Mouse (Mus musculus) yolk sac, embryonic 10.5 days (tissue): Measurements from ENCODE around the gene Morn3.

Experiments used
- DNase-seq: peaks from one replicate; pipeline ENCODE4 v3.0.0-alpha.2; 2017; ENCODE audit warnings: low spot score

Morn3 gene

GRCm38 (mm10) chr5:123060706-123061401 lies 14.0 kb upstream of the Morn3 start:
- no peak for DNase-seq

GRCm38 (mm10) chr5:123059757-123060520 lies 13.1 kb upstream of the Morn3 start:
- DNase-seq = peak; percentile 46

- DNase-seq = no peak
Measured at GRCm38 (mm10) chr5:123058251-123059102, 11.7 kb upstream of the Morn3 start.

GRCm38 (mm10) chr5:123057366-123058250 lies 10.8 kb upstream of the Morn3 start:
- peak; percentile 100 for DNase-seq

- no peak for DNase-seq
Measured at GRCm38 (mm10) chr5:123051736-123052135, 4.9 kb upstream of the Morn3 start.

GRCm38 (mm10) chr5:123050918-123051317 lies 4.1 kb upstream of the Morn3 start:
- DNase-seq = no peak

- DNase-seq = peak; percentile 55
Measured at GRCm38 (mm10) chr5:123049271-123049670, 2.5 kb upstream of the Morn3 start.

- peak; percentile 60 for DNase-seq
Measured at GRCm38 (mm10) chr5:123045561-123046295, 1.1 kb downstream of the Morn3 start.

- no peak for DNase-seq
Measured at GRCm38 (mm10) chr5:123043856-123044255, 3.0 kb downstream of the Morn3 start.

GRCm38 (mm10) chr5:123040796-123041195 lies 6.0 kb downstream of the Morn3 start:
- DNase-seq = peak; percentile 28

GRCm38 (mm10) chr5:123039120-123039752 lies 7.6 kb downstream of the Morn3 start:
- DNase-seq = peak; percentile 84

GRCm38 (mm10) chr5:123038115-123038514 lies 8.7 kb downstream of the Morn3 start:
- no peak for DNase-seq

- DNase-seq = peak; percentile 84
Measured at GRCm38 (mm10) chr5:123035564-123035963, 11.3 kb downstream of the Morn3 start.

- no peak for DNase-seq
Measured at GRCm38 (mm10) chr5:123035089-123035488, 11.7 kb downstream of the Morn3 start.

- DNase-seq = no peak
Measured at GRCm38 (mm10) chr5:123033646-123034160, 13.1 kb downstream of the Morn3 start.

GRCm38 (mm10) chr5:123031312-123031711 lies 15.5 kb downstream of the Morn3 start:
- DNase-seq = no peak

GRCm38 (mm10) chr5:123029729-123030128 lies 17.1 kb downstream of the Morn3 start:
- no peak for DNase-seq

GRCm38 (mm10) chr5:123027436-123027835 lies 19.4 kb downstream of the Morn3 start:
- DNase-seq = no peak

GRCm38 (mm10) chr5:123026414-123026813 lies 20.4 kb downstream of the Morn3 start:
- DNase-seq = no peak

GRCm38 (mm10) chr5:123024965-123025573 lies 21.7 kb downstream of the Morn3 start:
- no peak for DNase-seq
